Mouse (Mus musculus) adrenal gland, postnatal 4 days (tissue): ENCODE results near the gene Cpox. TPM values are rescaled to one million over a fixed set of nuclear protein-coding genes. Genes with fewer than 3 reads are reported as not detected.
A peak's percentile ranks its signal among the peaks of the same experiment; 100 is the strongest.

Source experiments
- DNase-seq, 2 experiments: peaks; one replicate each; pipeline ENCODE4 v3.0.0; 2021 to 2022; ENCODE audit warnings: low spot score in 2 of 2, mixed read lengths in 2 of 2
- total RNA-seq, 2 experiments: library from RNA; stranded (reverse); gene quantifications; 2 replicates each; pipeline ENCODE4 v1.2.3; 2021

Cpox gene
- total RNA-seq, 2 experiments from 2014 or later: 36.5 to 45.9 TPM

DNA sequence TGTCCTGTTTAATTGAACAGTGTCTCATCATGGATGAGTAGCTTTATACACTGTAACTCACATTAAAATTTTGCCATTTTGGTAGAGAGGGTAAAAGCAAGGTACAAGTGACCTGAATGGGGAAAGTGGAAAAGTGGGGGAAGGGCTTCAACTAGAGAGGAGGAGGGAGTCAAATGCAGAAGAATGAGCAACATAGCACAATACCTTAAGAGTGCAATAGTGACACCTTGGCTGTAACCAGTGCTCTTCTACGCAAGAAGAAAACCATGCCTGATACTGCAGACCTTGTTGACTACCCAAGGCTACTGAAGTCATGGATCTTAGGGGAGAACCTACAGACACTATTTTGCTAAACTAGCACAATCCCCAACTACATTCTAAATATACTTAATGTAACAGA lies 27.2 kb downstream of the Cpox start:
- DNase-seq: no peak

DNA sequence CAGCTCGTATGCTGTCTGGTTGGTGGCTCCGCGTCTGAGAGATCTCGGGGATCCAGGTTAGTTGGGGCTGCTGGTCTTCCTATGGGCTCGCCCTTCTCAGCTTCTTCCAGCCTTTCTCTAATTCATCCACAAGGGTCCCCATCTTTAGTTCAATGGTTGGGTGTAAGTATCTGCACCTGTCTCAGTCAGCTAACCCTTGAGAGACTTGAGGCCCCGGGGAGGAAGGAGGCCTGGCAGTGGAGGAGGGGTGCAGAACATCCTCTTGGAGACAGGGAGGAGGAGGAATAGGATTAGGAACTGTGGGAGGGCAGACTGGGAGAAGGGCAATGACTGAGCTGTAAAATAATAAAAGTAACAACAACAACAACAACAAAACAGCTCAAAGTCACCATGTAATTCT lies 30.1 kb downstream of the Cpox start:
- DNase-seq: no peak

DNA sequence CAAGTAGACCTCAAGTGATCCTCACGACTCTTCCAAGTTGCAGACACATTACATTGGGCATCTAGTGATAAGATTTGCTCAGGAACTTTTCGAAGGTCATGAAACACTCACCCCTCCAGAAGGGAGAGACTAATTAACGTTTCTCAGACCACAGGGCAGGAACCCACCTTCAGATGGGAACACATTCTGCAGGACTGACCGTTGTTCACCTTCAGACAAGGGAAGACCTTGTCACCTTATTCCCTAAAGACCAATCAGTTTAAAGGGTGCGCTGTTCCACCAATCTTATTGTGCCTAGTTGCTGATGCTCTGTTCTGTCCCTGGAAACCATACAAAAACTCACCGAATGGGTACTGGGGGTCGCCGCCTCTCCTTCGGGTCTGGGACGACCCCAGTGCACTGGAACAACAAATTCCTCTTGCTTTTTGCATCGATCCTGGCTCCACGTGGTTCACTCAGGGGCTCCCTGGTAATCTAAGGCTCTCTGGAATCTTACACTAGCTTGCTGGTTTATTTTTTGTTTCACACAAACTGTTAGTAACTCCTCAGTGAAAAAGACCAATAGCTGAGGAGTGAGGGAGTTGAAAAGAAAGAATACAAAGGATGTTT lies 30.8 kb downstream of the Cpox start:
- DNase-seq: no peak

- DNase-seq: no peak
Measured at GRCm38 (mm10) chr16:58701779-58702178, 31.7 kb downstream of the Cpox start.

- DNase-seq: no peak
Measured at GRCm38 (mm10) chr16:58702329-58702932, 32.3 kb downstream of the Cpox start.

GRCm38 (mm10) chr16:58703382-58704124 lies 33.5 kb downstream of the Cpox start:
- no peak for DNase-seq

- no peak for DNase-seq
Measured at GRCm38 (mm10) chr16:58704999-58705398, 34.9 kb downstream of the Cpox start.

GRCm38 (mm10) chr16:58707276-58707905 lies 37.3 kb downstream of the Cpox start:
- DNase-seq: no peak

DNA sequence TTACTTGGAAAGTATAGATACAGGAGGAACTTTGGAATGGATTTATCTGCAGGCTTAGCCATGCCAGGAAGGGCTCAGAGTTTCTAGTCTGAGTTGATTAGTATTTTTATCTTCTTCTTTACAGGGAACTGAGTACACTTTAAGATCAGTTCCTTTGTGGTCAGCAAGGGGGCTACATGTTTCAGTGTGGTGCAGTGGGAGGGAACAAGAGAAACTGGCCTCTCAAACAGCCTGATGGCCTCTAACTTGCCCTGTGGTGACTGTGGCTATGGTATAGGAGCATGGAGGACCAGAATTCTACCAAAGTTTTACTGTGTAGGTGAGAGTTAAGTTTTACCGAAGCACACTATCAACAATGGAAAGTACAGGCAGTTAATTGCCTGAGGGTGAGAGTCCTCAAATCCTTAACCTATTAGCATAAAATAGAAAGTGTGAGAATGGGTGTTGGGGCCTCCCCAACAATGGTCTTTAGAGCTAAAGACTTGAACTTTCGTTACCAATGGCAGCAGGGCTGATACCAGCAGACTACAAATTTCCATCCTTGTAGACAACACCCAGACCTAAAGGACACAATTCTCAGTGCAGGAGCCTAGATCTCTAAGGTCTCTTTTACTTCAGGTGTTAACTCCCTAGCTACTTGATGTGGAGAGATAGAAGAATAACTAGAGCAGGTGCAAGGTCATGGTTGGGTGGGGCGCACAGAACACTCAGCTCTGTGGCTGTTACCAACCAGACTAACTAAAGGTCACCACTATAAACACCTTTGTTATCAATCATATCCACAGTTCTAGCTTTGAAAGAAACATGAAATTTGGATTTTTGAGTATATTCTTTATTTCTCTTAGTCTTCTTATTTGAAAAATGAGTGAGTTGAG lies 38.7 kb downstream of the Cpox start:
- DNase-seq: no peak

GRCm38 (mm10) chr16:58709536-58709935 lies 39.4 kb downstream of the Cpox start:
- no peak for DNase-seq

DNA sequence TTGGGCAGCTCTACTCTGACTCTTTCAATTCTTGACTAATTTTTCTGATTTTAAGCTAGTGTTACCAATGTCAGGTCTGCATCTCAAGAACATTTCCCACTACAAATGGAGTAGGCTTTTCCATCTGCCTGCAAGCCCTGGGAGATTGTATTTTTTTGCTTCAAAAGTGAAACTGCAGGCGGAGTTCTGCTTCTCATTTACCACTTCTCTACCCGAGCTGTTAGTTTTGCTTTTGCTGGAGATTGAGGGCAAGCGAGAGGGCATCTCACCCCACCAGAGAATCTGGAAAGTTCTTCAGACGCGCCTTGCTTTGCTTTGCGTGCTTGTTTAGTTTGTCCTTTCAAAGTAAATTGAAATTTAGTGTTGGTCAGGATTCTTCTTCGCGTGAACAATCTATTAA lies 42.1 kb downstream of the Cpox start:
- no peak for DNase-seq

- no peak for DNase-seq
Measured at GRCm38 (mm10) chr16:58713128-58713527, 43.0 kb downstream of the Cpox start.

GRCm38 (mm10) chr16:58715018-58715417 lies 44.9 kb downstream of the Cpox start:
- DNase-seq: no peak

DNA sequence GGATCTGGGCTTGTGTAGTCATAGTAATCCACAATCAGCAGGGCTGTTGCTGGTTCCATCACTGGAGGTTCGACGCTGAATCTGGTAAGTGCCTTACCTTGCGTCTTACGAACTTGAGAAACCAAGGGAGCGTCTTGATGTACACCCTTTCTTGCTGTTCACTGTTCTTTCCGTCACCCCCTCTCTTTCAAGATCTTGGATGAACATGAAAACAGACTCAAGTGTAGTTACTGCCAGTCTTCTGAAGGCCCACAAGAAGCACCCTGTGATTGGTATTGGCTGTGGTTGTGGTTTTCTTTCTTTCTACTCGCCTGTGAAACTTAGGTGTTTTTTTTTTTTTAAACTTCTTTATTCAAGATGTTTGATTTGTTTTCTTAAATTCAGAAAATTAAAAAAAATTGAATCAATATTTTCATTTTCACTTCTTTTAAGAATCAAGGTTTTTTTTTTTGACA lies 48.6 kb downstream of the Cpox start, which contains the start of gene Gpr15:
Gpr15 (minus strand) TSS at position 405 of the 455 bp plus-strand sequence.
- DNase-seq: no peak

- no peak for DNase-seq
Measured at GRCm38 (mm10) chr16:58722292-58722691, 52.2 kb downstream of the Cpox start.

DNA sequence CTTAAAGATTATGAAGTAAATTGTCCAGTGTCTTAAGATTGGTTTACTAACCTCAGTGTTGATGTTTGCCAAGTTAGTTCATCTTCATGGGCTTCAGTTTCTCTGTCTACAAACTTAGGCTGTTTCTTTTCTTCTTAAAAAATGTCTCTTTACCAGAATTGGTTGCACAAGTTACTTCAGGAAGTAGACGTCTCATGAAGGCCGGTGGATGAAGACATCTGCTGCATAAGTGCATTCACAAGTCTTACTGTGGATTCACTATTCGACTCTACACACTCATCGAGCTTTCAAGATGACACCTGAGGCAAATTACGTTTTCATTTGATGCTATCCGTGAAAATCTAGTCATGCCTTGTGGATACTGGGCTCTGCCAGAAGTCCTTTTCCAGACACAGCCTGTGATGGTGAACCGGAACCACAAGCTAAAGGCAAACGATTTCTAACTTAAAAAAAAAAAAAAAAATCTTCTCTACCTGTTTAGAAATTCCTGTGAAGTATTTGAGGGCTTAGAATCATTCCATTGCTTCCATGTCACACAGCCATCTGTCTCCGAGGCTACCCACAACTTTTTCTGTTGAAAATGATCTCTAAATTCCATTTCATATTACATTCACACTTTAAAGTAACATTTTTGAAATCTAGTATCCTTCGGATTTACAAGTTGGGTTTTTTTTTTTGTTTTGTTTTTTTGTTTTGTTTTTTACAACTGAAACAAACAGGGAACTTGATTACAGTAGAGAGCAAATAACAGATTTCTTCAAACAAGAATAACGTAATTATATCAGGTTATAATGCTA lies 56.8 kb downstream of the Cpox start:
- DNase-seq: no peak

GRCm38 (mm10) chr16:58727477-58728131 lies 57.5 kb downstream of the Cpox start, which contains the start of gene Cldnd1:
TSS of gene Cldnd1 (plus strand) at chr16:58727910.
- DNase-seq: peak; percentile 80 to 94

DNA sequence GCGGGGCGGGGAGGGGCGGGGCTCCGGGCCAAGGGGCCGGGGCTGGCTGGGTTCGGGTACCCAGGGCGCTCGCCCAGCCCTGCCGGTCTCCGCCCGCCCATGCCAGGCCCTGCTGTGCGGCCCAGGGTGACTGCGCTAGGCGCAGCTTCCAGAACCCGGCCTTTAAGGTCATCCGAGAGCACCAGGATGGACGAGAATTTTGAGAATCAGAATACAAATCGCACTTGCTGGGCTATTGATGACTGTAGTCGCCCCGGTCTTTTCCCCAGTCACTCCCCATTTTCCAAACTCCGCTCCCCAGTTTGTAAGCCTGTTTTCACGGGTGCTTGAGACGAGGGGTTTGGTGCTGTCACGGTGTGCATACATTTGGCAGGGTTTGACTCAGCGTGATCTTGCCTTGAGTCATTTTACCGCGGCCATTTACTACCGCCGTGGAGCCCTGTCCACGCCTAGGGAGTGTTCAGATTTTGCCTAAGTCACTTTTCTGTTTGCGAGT lies 58.1 kb downstream of the Cpox start:
- no peak for DNase-seq

- no peak for DNase-seq
Measured at GRCm38 (mm10) chr16:58738205-58738604, 68.1 kb downstream of the Cpox start.
